Mouse (Mus musculus) liver, adult (tissue): ENCODE results near the gene Orai2.

ENCODE experiments used
- GATA4 ChIP-seq: IDR thresholded peaks from 2 replicates; pipeline ENCODE4 v1.6.1; 2014; ENCODE audit warnings: mild to moderate bottlenecking, low read length; ENCODE audit not compliant: insufficient replicate concordance

Orai2 gene

DNA sequence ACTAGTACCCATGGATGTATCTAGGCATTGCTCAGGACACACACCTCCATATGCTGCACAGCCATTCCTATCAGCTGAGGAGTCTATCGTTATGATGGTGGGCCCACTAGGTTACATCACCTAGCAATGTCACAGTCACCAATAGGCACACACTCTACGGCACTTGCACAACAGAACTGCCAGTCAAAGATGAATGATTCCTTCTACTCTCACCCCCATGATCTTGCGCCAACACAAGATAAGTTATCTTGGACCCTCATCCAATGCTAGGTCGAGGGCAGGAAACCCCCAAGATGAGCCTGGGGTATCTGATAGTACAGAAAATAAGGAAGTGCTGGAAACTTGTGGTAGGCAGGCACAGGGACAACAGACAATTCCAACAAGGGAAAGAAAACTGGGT is 12.3 kb upstream of the Orai2 start:
- TF ChIP-seq GATA4: no peak

GRCm38 (mm10) chr5:136182049-136182448 is 11.5 kb upstream of the Orai2 start:
- no peak for TF ChIP-seq GATA4

- TF ChIP-seq GATA4: no peak
These were observed 10.7 kb upstream of the Orai2 start for GRCm38 (mm10) chr5:136181197-136181596.

- TF ChIP-seq GATA4: no peak
These were observed 9.1 kb upstream of the Orai2 start for GRCm38 (mm10) chr5:136179594-136179993.

GRCm38 (mm10) chr5:136173606-136174463 is 3.3 kb upstream of the Orai2 start:
- TF ChIP-seq GATA4: no peak

GRCm38 (mm10) chr5:136172939-136173338 is 2.4 kb upstream of the Orai2 start:
- no peak for TF ChIP-seq GATA4

DNA sequence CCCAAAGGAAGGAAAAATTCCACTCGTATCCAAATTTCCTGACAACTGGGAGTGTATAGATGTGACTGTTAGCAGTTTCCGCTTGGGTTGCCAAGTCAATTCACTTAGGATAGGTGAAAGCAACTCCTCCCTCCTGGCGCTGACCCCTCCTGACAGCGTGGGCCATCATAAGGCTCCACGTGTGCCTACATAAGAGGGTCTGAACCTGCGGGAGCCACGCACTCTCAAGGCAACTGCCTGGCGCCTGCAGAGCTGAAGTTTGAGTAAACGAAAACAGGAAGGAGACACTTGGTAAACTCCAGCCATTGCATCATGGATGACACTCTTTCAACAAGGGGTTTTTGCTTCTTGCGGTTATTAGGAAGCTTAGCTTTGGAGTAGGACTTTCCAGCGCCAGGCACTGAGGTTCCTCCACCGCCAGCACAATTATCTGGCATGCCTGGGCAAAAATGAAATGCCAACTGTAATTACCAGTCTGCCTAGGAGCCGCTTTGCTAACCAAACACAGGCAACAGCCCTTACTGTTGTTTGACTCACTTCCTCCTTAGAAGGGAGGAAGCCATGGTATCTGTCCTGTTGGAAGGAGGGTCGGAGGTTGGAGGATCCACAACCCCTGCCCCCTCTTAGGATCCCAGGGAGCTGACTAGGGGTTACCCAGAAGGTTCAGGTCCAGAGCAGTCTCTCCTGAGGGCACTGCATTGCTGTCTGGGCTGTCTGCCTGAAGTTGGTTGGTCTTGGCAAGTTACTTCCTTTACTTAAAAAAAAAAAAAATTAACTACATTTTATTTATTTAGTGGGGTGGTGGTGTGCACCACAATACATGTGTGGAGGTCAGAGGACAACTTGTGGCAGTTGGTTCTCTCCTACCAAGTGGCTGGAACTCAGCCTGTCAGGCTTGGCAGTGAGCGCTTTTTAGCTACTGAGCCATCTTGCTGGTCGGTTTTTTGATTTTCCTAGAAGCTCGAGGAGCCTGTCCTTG is 1.1 kb upstream of the Orai2 start:
- TF ChIP-seq GATA4: no peak

- no peak for TF ChIP-seq GATA4
These were observed 644 bp downstream of the Orai2 start for GRCm38 (mm10) chr5:136169626-136170511.

DNA sequence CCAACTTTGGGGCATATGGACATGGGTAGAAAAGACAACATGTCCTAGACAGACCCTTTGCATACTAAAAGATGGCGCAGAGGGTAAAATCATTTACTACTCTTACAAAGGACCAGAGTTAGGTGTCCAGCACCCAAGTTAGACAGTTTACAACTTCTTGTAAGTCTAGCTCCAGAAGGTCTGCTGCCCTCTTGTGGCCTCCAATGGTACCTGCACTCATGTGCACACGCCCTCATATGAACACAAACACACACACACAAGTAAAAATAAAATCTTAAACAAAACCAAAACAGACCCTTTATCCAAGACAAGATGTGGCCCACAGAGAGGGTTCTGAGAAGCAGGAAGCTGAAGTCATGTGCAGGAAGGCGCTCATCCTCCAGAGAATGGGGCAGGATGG is 2.4 kb downstream of the Orai2 start:
- TF ChIP-seq GATA4: no peak

DNA sequence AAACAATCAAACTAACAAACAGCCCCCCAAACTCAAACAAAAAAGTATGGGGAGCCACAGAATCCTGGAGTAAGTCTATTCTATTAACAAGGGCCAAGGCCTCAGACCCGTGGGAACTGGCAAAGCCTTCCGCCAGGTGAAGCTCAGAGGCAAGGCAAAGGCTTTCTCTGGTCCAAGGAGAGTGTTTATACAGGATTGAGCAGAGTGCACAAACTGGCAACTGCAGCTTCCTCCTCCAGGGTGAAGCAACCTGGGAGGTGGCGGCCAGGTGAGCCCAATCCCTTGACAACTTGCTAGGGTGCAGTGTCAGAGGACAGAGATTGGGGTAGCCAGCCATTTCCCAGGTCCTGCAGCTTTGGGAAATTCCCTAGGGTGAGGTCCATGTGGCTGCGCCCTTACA is 3.2 kb downstream of the Orai2 start:
- no peak for TF ChIP-seq GATA4

DNA sequence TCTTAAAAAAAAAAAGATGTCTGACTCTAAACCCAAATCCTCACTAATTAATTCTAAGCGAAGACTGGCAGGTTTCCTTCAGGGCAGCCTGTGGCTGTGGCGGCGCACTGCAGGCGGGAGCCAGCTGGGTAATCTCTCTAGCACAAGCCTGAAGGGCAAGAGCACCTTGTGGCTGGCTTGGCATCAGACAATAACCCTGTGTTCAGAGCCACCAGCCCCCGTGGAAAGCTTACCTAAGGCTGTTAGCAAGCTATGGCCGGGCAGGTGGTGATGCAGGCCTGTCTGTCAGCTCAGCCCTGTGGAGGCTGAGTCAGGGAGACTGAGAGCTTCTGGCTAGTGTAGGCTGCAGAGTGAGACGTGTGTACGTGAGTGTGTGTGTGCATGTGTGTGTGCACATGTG is 5.3 kb downstream of the Orai2 start:
- TF ChIP-seq GATA4: no peak

DNA sequence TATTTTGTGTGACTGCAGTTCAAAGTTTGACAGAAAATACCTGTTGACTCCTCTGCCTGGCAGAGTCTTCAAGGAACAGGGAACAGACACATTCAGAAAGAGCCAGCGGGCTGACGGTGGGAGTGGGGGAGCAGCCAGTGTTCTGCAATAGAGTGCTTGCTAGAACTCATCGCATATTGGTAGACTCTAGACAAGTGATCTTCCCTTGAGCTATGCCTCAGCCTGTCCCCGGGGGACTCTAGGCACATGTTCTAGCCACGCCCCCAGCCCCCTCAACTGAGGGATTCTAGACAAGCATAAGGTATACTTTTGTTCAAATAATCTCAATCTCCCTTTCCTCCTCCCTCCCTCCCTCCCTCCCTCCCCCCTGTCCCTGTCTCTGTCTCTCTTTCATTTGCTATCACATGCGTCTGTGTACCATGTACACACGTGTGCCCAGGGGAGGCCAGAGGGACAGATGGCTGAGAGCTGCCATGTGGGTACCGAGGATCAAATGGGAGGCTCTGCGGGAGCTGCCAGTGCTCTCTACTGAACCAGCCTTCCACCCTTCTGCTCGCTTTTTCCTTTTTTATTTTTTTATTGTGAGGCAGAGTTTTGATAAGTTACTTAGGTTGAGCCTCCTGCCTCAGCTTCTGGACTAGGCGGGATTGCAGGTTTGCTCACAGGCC is 6.6 kb downstream of the Orai2 start:
- TF ChIP-seq GATA4: no peak

- TF ChIP-seq GATA4: no peak
These were observed 15.1 kb downstream of the Orai2 start for GRCm38 (mm10) chr5:136155399-136155798.

DNA sequence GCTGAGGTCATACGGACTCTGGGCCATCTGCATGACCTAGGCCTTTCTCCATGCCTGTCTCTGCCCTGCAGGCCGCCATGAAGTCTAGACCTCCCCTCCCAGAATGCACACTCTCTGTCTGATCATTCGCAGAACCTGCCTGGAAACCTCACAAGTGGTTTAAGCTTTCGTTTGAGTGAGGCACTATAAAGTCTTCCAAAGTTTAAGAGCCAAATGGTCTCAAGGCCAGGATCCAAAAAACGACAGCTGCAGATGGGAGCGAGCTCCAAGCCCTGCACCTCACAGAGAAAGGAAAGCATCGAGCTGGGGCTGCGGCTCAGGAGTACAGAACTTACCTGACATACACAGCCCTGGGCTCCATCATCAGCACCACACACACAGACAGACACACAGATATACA is 18.1 kb downstream of the Orai2 start:
- TF ChIP-seq GATA4: no peak
